Mouse (Mus musculus) thymus, adult 2 months (tissue): Measurements from ENCODE around the gene Prss30. TPM values are rescaled to one million over a fixed set of nuclear protein-coding genes. Genes with fewer than 3 reads are reported as not detected.
A peak's percentile ranks its signal among the peaks of the same experiment; 100 is the strongest.

Experiments used
- DNase-seq: peaks from one replicate; pipeline ENCODE4 v3.0.0; 2021
- H3K27ac ChIP-seq: fragments of 200-500 bp; 2 replicates; pipeline ENCODE4 v1.5.1; 2012; ENCODE audit warnings: low read length, control low read depth; ENCODE audit not compliant: control insufficient read depth, insufficient read depth
- H3K27me3 ChIP-seq: fragments of 200-500 bp; 2 replicates; pipeline ENCODE4 v1.6.1; 2012; ENCODE audit warnings: mild to moderate bottlenecking, low read length, moderate library complexity, mixed read lengths; ENCODE audit not compliant: control insufficient read depth, insufficient read depth
- H3K36me3 ChIP-seq: fragments of 200-500 bp; 2 replicates; pipeline ENCODE4 v1.6.1; 2012; ENCODE audit warnings: mild to moderate bottlenecking, low read length, moderate library complexity; ENCODE audit not compliant: control insufficient read depth, insufficient read depth
- H3K4me1 ChIP-seq: fragments of 200-500 bp; replicated peaks from 2 replicates; pipeline ENCODE4 v1.6.1; 2012; ENCODE audit warnings: low read length; ENCODE audit not compliant: control insufficient read depth, insufficient read depth
- H3K4me3 ChIP-seq: fragments of 200-500 bp; 2 replicates; pipeline ENCODE4 v1.5.1; 2012; ENCODE audit warnings: mild to moderate bottlenecking, low read length, control low read depth, moderate library complexity; ENCODE audit not compliant: control insufficient read depth, insufficient read depth
- CTCF ChIP-seq: fragments of 200-500 bp; IDR thresholded peaks from 2 replicates; pipeline ENCODE4 v1.5.1; 2012; ENCODE audit warnings: mild to moderate bottlenecking, control low read depth, low read length, moderate library complexity, borderline replicate concordance; ENCODE audit not compliant: control insufficient read depth, poor library complexity, insufficient read depth; ENCODE audit errors: extremely low read depth
- POLR2A ChIP-seq: fragments of 200-500 bp; IDR thresholded peaks from 2 replicates; pipeline ENCODE4 v1.6.1; 2012; ENCODE audit warnings: mild to moderate bottlenecking, low read length, control low read depth, moderate library complexity; ENCODE audit not compliant: control insufficient read depth, poor library complexity, insufficient read depth; ENCODE audit errors: extremely low read depth
- WGBS: fragments of 180-500 bp; shearing (Covaris S2); methylation state at CpG from one replicate; pipeline ENCODE4 v1.1.7; 2018; 5-methylcytosine and 5-hydroxymethylcytosine counted together
- polyA plus RNA-seq: library from polyadenylated mRNA; depleted of rRNA; stranded (reverse); fragments of >200 nt; gene quantifications from 2 replicates; pipeline ENCODE4 v1.2.3, GENCODE M21; 2012; rRNA removed

Gene Prss30
- polyA plus RNA-seq, 1 experiment: 2.5 TPM

DNA sequence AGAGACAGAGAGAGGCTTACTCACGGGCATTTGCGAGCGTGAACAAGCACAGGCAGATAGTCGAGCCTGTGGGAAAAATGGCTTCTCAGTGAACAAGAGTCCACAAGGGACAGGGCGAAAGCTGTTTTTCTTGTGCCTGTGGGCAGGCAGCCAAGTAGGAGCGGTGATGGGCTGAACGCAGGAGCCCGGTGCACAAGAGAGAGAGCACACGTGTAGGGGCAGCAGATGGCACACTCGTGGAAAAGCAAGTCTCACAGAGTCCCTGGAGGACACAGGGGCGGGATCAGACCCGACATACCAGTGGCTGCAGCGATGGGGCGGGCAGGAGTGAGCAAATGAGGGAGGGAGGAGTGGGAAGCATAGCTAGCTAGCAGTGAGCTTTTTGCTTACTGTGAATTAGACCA lies 55.3 kb downstream of the Prss30 start:
- peak overlapping the region; percentile 49 for H3K4me3 ChIP-seq
- no peaks in the 10 kb centered on the region for H3K36me3 ChIP-seq
- no peak for TF ChIP-seq CTCF
- peak; percentile 10; the same call in 1 of the 2 replicates for TF ChIP-seq POLR2A
- H3K4me1 ChIP-seq: peaks cover 4% of the 10 kb centered on the region
- peak overlapping the region; percentile 13; the same call in 1 of the 2 replicates for H3K27ac ChIP-seq
- DNase-seq: peak; percentile 39
- H3K27me3 ChIP-seq: no peaks in the 10 kb centered on the region
- under 1% methylated on average over 14 of the region's 14 CpGs for WGBS

DNA sequence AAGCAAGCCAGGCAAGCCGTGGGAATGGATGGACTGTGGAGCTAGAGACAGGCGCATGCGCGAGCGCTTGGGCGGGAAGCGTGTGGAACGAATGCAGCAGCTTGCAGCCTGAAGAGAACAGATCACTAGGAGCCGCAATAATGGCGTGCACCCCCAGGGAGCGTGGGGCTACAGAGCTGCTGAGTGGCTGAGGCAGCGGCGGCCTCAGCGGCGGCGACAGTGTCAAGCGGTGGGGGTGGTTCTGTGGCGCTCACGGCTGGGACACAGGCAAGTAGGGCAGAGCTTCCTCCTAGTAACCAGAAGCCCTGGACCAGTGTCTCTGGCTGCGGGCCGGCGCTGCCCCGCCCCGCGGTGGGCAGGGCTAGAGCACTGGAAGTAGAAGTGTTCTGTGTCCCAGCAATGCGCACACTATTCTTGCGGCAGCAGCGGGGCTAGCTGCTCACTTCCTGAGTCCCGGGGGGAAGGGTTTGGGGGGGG lies 55.8 kb downstream of the Prss30 start:
- TF ChIP-seq CTCF (peak; percentile 63; the same call in 1 of the 2 replicates), POLR2A (peak; percentile 66; the same call in 1 of the 2 replicates)

More for the DNA sequence above, 55.8 kb downstream of the Prss30 start:
- DNase-seq: peak; percentile 80
- Histone ChIP-seq H3K27me3 (no peaks in the 10 kb centered on the region), H3K4me1 (peaks cover 4% of the 10 kb centered on the region), H3K36me3 (no peaks in the 10 kb centered on the region), H3K4me3 (peak overlapping the region; percentile 49), H3K27ac (no peak overlapping the region)
- 1% methylated on average over 29 of the region's 29 CpGs for WGBS

Other genes starting within 250 kb of the Prss30 start
- 12.4 and 13.2 TPM in 2 replicates for gene Paqr4, start 239.7 kb downstream of the Prss30 start, polyA plus RNA-seq
- gene Kremen2, start 234.7 kb downstream of the Prss30 start, polyA plus RNA-seq: 2.8 and 3.8 TPM in 2 replicates
- gene Flywch1, start 209.0 kb downstream of the Prss30 start, polyA plus RNA-seq: 32.0 and 33.6 TPM in 2 replicates
- 2.3 and 4.0 TPM in 2 replicates for gene Flywch2, start 194.5 kb downstream of the Prss30 start, polyA plus RNA-seq
- 874 and 1,056 TPM in 2 replicates for gene Srrm2, start 190.0 kb downstream of the Prss30 start, polyA plus RNA-seq
- gene Elob, start 151.4 kb downstream of the Prss30 start, polyA plus RNA-seq: 639 and 815 TPM in 2 replicates
- gene Prss33, start 144.5 kb downstream of the Prss30 start, polyA plus RNA-seq: 1.6 and 2.8 TPM in 2 replicates
- gene Prss32, start 136.7 kb downstream of the Prss30 start, polyA plus RNA-seq: 0.51 and 0.65 TPM in 2 replicates
- 0.34 and 0.59 TPM in 2 replicates for gene Prss41, start 136.4 kb downstream of the Prss30 start, polyA plus RNA-seq
- gene Prss21, start 112.5 kb downstream of the Prss30 start, polyA plus RNA-seq: 0.11 TPM in 1 of 2 replicates, not detected in the other
- gene Dcpp1, start 99.7 kb downstream of the Prss30 start, polyA plus RNA-seq: 0.58 TPM in 1 of 2 replicates, not detected in the other
- gene Dcpp2, start 99.7 kb downstream of the Prss30 start, polyA plus RNA-seq: 0.35 and 0.55 TPM in 2 replicates
- 0.34 TPM in 2 replicates for gene Dcpp3, start 63.1 kb downstream of the Prss30 start, polyA plus RNA-seq
- gene Sbp, start 38.9 kb downstream of the Prss30 start, polyA plus RNA-seq: 0.23 and 0.43 TPM in 2 replicates
- 0.88 and 1.6 TPM in 2 replicates for gene Sbpl, start 25.3 kb downstream of the Prss30 start, polyA plus RNA-seq
- 0.52 and 1.0 TPM in 2 replicates for gene Prss22, start 17.5 kb upstream of the Prss30 start, polyA plus RNA-seq
- gene Prss27, start 57.6 kb upstream of the Prss30 start, polyA plus RNA-seq: 0.98 and 2.5 TPM in 2 replicates
- 38.9 and 44.6 TPM in 2 replicates for gene Kctd5, start 92.9 kb upstream of the Prss30 start, polyA plus RNA-seq
- gene Pdpk1, start 170.4 kb upstream of the Prss30 start, polyA plus RNA-seq: 56.6 and 57.8 TPM in 2 replicates
- 48.2 and 57.6 TPM in 2 replicates for gene Amdhd2, start 183.2 kb upstream of the Prss30 start, polyA plus RNA-seq
- 977 and 1,122 TPM in 2 replicates for gene Atp6v0c, start 189.1 kb upstream of the Prss30 start, polyA plus RNA-seq
- gene Tbc1d24, start 225.0 kb upstream of the Prss30 start, polyA plus RNA-seq: 14.5 and 16.8 TPM in 2 replicates
- gene Ntn3, start 229.0 kb upstream of the Prss30 start, polyA plus RNA-seq: 0.71 and 1.5 TPM in 2 replicates
- gene Tedc2, start 240.3 kb upstream of the Prss30 start, polyA plus RNA-seq: 17.6 and 20.0 TPM in 2 replicates